Mouse (Mus musculus) forebrain, embryonic 15.5 days (tissue): ENCODE data around the gene Zfp605. TPM values are rescaled to one million over a fixed set of nuclear protein-coding genes. Genes with fewer than 3 reads are reported as not detected.
"Not testable (repeated sequence)": the region's sequence is repeated elsewhere in the genome, so short reads cannot be mapped to it uniquely, and the experiment has no call there.

ENCODE experiments used
- ATAC-seq: fragments of 200-750 bp; cut with Nextera tagmentation; replicated peaks from 2 replicates; pipeline ENCODE4 v1.8.0; 2017; ENCODE audit warnings: mild to moderate bottlenecking, moderate TSS enrichment, moderate library complexity
- H3K27ac ChIP-seq: fragments of 300-500 bp; sonication (generic); replicated peaks from 2 replicates; pipeline ENCODE4 v1.5.1; 2015; ENCODE audit warnings: mild to moderate bottlenecking, inconsistent platforms
- H3K27me3 ChIP-seq: fragments of 300-500 bp; sonication (generic); 2 replicates; pipeline ENCODE4 v1.6.1; 2015; ENCODE audit warnings: inconsistent platforms
- H3K36me3 ChIP-seq: fragments of 300-500 bp; sonication (generic); 2 replicates; pipeline ENCODE4 v1.6.1; 2015; ENCODE audit warnings: mild to moderate bottlenecking, inconsistent platforms
- H3K4me1 ChIP-seq: fragments of 300-500 bp; sonication (generic); 2 replicates; pipeline ENCODE4 v1.6.1; 2015; ENCODE audit warnings: inconsistent platforms
- H3K4me2 ChIP-seq: fragments of 300-500 bp; sonication (generic); replicated peaks from 2 replicates; pipeline ENCODE4 v1.6.1; 2015; ENCODE audit warnings: mild to moderate bottlenecking, inconsistent platforms
- H3K4me3 ChIP-seq: fragments of 300-500 bp; sonication (generic); 2 replicates; pipeline ENCODE4 v1.5.1; 2015; ENCODE audit warnings: mild to moderate bottlenecking, inconsistent platforms
- H3K9ac ChIP-seq: fragments of 300-500 bp; sonication (generic); replicated peaks from 2 replicates; pipeline ENCODE4 v1.6.1; 2015; ENCODE audit warnings: mild to moderate bottlenecking, inconsistent platforms
- H3K9me3 ChIP-seq: fragments of 300-500 bp; sonication (generic); 2 replicates; pipeline ENCODE4 v1.6.1; 2016; ENCODE audit warnings: inconsistent platforms
- WGBS: fragments of 180-500 bp; shearing (Covaris S2); methylation state at CpG from one replicate; pipeline ENCODE4 v1.1.7; 2015; ENCODE audit warnings: mixed read lengths; 5-methylcytosine and 5-hydroxymethylcytosine counted together
- polyA plus RNA-seq: library from polyadenylated mRNA; unstranded; fragments of >200 nt; fragmentation: Nextera tagmentation; extraction: Ambion mirVana; gene quantifications from 2 replicates; pipeline ENCODE4 v1.2.1, GENCODE M21; 2015

The Zfp605 gene
- polyA plus RNA-seq, 1 experiment from 2014 or later, result 17.3 TPM

DNA sequence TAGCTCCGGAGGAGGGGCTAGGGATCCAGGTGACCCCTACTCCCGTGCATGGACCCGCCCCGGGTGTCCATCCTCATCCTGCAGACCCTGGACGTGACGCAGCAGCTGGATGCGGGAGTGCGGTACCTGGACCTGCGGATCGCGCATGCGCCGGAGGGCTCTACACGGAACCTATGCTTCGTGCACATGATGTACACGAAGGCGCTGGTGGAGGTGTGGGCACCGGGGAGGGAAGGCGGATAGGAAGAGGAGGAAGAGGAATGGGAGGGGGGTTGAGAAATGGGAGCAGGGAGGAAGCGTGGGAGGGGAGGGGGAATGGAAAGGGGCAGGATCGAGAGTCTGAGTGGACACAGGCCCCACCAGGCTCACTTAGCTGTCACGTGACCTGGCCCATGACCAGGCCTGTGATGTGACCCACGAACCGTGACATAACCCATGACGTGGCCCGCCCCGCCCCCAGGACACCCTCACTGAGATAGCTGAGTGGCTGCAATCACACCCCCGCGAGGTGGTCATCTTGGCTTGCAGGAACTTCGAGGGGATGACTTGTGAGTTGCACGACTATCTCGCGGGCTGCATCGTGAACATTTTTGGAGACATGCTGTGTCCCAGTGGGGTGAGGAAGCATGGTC lies 8.1 kb upstream of the Zfp605 start:
- Histone ChIP-seq H3K9ac (peak overlapping the region; percentile 27; the same call in 1 of the 2 replicates), H3K4me2 (peak overlapping the region; percentile 69), H3K9me3 (no peaks in the 10 kb centered on the region), H3K27ac (no peak overlapping the region), H3K27me3 (no peaks in the 10 kb centered on the region), H3K4me3 (peak overlapping the region; percentile 37), H3K36me3 (peaks cover 39% of the 10 kb centered on the region), H3K4me1 (peaks cover 29% of the 10 kb centered on the region)
- 22% methylated on average over 34 of the region's 34 CpGs for WGBS
- peak; percentile 39 for ATAC-seq

DNA sequence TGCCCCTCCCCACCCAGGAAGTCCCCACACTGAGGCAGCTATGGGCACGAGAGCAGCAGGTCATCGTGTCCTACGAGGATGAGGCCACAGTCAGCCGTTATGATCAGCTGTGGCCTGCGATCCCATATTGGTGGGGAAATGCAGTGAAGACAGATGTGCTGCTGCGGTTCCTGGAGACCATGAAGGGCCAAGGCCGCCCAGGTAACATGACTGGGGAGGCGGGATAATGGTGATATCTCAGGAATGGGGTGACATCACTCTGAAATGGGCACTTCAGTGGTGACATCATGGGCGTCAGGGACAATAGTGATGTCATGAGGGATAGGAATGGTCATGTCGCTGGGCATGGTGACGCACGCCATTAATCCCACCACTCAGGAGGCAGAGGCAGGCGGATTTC lies 7.5 kb upstream of the Zfp605 start:
- Histone ChIP-seq H3K4me1 (peaks cover 31% of the 10 kb centered on the region), H3K4me2 (no peak overlapping the region), H3K9ac (no peak overlapping the region), H3K27me3 (no peaks in the 10 kb centered on the region), H3K4me3 (peak overlapping the region; percentile 37; the same call in 1 of the 2 replicates), H3K36me3 (peaks cover 39% of the 10 kb centered on the region), H3K9me3 (no peaks in the 10 kb centered on the region), H3K27ac (no peak overlapping the region)
- ATAC-seq, result no peak
- 95% methylated on average over 13 of the region's 13 CpGs for WGBS

DNA sequence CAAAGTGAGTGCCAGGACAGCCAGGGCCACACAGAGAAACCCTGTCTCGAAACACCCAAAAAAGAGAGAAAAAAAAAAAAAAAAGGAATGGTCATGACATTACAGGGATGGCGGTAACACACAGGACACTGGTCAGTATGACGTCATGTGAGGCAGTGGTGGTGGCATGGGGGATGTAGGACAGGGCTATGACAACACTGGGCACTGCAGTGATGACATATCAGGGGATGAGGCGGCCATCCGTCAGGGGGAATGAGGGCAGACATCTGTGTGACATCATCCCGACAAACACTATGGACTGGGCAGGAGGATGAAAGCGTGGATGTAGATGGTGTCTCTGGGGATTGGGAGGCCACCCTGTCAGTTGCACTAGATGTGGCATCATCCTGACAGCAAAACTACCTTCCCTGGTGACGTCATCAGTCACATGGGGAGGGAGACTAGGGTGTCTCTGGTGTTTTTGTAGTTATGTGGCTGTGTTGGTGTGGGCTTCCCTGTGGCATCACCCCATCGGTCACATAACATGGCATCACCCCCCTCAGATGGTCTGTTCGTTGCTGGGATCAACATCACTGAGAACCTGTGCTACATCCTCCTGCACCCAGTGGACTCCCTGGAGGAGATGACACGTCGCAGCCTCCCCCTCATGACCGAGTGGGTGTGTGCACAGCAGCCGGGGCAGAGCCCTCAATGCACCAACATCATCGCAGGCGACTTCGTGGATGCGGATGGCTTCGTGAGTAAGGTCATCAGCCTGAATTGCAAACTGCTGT lies 6.9 kb upstream of the Zfp605 start:
- no peaks in the 10 kb centered on the region for H3K27me3 ChIP-seq
- H3K9ac ChIP-seq, result no peak overlapping the region
- no peak overlapping the region for H3K27ac ChIP-seq
- H3K4me2 ChIP-seq, result no peak overlapping the region
- no peak for ATAC-seq
- peaks cover 39% of the 10 kb centered on the region for H3K36me3 ChIP-seq
- H3K4me3 ChIP-seq, result no peak overlapping the region
- H3K9me3 ChIP-seq, result no peaks in the 10 kb centered on the region
- H3K4me1 ChIP-seq, result peaks cover 31% of the 10 kb centered on the region
- WGBS, result 94% methylated on average over 19 of the region's 19 CpGs

DNA sequence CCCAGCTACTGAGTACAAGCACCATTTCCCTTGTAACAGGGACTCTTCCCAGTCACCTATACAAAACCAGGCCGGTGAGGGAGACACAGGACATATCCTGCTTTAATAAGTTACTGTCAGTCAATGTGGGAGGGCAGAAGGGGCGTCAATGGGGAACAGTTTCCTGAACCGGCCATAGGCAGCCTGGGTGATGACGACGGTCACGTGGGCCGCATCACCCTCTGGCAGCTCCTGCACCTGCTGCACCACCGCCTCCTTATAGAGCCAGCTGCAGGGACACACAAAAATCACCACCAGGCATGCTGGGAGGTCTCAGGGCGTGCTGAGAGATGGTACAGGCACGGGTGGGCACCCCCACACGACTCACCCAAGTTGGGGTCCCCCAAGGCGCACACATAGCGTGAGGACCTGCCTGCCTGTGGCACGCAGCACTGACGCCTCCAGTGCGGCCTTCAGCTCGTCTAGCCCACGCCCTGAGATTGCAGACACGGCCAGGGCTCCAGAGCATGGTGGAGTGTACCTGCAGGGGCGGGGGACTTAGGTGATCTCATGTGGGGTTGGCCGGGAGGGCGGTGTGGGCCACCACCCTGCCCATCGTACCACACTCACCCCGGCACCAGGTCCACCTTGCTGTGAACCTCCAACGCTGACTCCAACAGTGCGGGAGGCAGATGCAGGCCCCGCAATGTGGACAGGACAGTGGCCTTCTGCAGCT lies 5.8 kb upstream of the Zfp605 start:
- H3K4me3 ChIP-seq, result no peak overlapping the region
- H3K4me1 ChIP-seq, result peaks cover 31% of the 10 kb centered on the region
- H3K27me3 ChIP-seq, result no peaks in the 10 kb centered on the region
- H3K4me2 ChIP-seq, result no peak overlapping the region
- H3K9me3 ChIP-seq, result no peaks in the 10 kb centered on the region
- H3K9ac ChIP-seq, result no peak overlapping the region
- peaks cover 39% of the 10 kb centered on the region for H3K36me3 ChIP-seq
- 96% methylated on average over 27 of the region's 27 CpGs for WGBS
- H3K27ac ChIP-seq, result no peak overlapping the region
- ATAC-seq, result no peak

DNA sequence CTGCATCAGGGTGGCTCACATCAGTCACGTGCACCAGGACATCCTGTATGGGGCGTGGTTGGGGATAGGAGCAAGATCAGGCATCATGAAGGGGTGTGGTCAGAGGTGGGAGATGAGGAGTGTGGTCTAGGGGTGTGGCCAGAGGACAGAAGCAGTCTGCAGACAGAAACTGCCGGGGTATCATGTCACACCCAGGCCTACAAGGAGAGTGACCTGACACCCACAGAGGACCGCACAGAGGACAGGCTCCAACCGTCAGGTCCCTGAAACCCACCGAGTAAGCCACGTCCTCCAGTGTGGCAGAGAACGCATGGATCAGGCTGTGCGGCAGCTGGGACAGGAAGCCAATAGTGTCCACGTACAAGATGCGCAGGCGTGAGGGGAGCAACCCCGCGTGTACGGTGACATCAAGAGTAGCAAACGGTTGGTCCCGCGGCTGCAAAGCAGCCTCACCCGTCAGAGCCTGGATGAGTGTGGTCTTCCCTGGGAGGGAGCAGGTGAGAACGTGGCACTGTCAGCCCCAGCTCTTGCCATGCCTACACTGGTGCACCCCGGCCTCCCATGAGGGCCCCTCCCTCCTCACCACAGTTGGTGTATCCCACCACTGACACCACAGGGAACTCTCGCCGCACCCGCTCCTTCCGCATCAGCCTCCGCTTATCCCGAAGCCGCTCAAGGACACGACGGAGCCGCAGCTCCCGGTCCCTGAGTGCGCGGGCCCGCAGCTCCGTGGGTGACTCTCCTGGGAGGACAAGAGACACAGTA lies 5.1 kb upstream of the Zfp605 start:
- peaks cover 39% of the 10 kb centered on the region for H3K36me3 ChIP-seq
- H3K4me2 ChIP-seq, result no peak overlapping the region
- no peaks in the 10 kb centered on the region for H3K9me3 ChIP-seq
- no peaks in the 10 kb centered on the region for H3K27me3 ChIP-seq
- peaks cover 31% of the 10 kb centered on the region for H3K4me1 ChIP-seq
- no peak overlapping the region for H3K4me3 ChIP-seq
- no peak overlapping the region for H3K9ac ChIP-seq
- no peak for ATAC-seq
- no peak overlapping the region for H3K27ac ChIP-seq
- WGBS, result 96% methylated on average over 36 of the region's 36 CpGs

DNA sequence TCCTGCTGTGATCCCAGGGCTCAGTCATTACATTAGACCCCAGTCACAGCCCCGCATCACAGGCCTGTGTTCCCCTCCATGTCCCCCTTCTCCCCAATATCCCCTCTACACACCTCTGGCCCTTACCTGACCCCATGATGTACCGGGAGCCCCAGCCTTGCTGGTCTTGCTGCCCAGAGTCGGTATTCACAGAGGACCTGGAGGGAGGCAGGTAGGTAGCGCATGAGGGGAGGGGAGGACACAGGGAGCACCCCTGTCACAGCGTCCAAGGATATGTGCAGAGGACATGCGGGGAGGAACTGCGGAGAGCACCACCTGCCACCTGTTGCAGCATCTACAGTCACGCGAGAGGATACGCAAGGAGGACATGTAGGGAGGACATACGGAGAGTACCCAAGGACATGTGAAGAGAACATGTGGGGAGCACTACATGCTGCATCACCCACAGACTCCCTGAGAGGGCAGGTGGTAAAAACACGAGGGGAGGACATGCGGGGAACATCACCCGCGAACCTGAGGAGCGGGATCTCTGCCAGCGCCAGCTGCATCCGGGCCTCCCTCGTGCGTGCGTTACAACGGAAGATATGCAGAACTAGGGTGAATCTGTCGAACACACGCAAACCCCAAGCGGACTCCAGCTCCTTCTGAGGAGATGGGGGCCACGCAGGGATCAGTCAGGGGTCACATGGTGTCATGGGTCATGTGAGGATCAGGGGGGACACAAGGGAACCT lies 3.6 kb upstream of the Zfp605 start:
- no peaks in the 10 kb centered on the region for H3K27me3 ChIP-seq
- peaks cover 26% of the 10 kb centered on the region for H3K4me1 ChIP-seq
- H3K9me3 ChIP-seq, result no peaks in the 10 kb centered on the region
- no peak for ATAC-seq
- peak overlapping the region; percentile 97 for H3K4me3 ChIP-seq
- WGBS, result 94% methylated on average over 26 of the region's 26 CpGs
- peaks cover 39% of the 10 kb centered on the region for H3K36me3 ChIP-seq
- 0 out of 2 replicates have a peak overlapping the region, but pooled peaks have one; percentile 77 for H3K9ac ChIP-seq
- no peak overlapping the region for H3K27ac ChIP-seq
- H3K4me2 ChIP-seq, result peak overlapping the region; percentile 95

DNA sequence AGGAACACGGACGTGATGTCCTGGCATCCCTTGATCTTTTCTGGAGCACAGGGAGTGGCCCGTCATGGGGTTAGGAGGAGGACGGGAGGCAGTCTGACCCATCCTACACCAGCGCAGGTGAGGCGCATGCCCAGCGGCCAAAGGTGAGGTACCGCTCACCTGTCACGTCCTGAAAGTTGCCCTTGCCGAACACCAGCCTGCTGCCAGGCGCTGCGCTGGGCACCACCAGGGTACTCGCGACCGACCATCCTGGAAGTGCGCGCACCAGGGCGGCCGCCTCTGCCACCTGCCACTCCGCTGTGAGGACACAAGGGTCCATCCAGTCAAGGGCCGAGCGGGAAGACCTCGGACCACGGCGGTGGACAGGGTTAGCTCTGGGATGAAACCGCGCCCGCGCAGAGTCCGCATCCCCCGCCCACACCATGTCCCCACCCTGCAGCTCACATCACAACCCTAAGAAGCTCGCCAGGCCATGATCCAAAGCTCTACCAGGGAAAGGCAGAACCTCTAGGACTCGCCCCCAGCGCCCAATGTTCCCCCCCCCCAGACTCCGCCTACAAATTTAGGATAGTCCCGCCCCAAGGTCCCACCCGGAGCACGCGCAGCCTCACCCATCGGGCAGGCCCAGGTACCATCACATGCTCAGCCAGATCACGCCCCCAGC lies 2.9 kb upstream of the Zfp605 start:
- H3K27ac ChIP-seq, result peak overlapping the region; percentile 98
- H3K4me1 ChIP-seq, result peaks cover 19% of the 10 kb centered on the region
- WGBS, result 13% methylated on average over 41 of the region's 41 CpGs
- ATAC-seq, result peak; percentile 6
- peaks cover 42% of the 10 kb centered on the region for H3K36me3 ChIP-seq
- H3K9ac ChIP-seq, result peak overlapping the region; percentile 77
- H3K4me3 ChIP-seq, result peak overlapping the region; percentile 97
- peak overlapping the region; percentile 95 for H3K4me2 ChIP-seq
- H3K9me3 ChIP-seq, result no peaks in the 10 kb centered on the region
- no peaks in the 10 kb centered on the region for H3K27me3 ChIP-seq

DNA sequence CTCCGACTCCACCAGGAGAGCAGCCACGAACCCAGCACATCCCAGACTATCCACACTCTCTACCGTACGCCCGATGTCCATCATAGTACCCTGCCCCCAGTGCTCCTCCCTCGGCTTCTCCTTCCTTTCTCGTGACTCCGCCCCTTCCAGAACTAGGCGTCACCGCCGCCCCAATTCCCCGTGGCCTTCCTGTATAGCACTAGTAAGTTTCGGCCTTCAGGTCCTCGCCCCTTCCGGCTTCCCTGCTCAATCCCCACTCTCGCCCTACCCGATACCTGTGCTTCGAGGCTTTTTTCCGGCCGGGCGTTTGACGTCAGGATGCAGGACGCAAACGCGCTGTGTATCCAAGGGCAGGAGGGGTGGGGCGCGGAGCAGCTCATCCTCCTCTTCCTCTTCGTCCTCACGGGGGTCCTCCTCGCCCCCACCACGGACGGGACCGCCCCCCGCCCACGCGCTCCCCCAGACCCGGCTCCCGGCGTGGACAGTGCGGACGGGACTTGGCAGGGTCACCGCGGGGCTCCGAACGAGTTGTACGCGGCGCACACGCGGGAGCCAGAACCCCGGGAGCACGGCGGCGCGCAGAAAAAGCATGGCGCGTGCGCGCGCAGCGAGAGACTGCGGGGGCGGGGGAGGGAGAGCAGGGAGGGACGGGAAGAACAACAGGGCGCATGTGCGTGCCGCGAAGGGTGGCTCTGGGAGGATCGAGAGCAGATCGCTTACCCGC lies 2.1 kb upstream of the Zfp605 start, which contains the start of gene Gtpbp6:
TSS of gene Gtpbp6 (minus strand) at position 617 of the 724 bp plus-strand sequence.
- Histone ChIP-seq H3K36me3 (peaks cover 43% of the 10 kb centered on the region), H3K4me2 (peak within 1 kb of the TSS; percentile 95), H3K27ac (peak within 1 kb of the TSS; percentile 98), H3K27me3 (no peaks in the 10 kb centered on the region), H3K9ac (peak within 1 kb of the TSS; percentile 77), H3K4me1 (peaks cover 17% of the 10 kb centered on the region), H3K9me3 (no peaks in the 10 kb centered on the region), H3K4me3 (peak within 1 kb of the TSS; percentile 97)
- WGBS, result under 1% methylated on average over 71 of the region's 71 CpGs
- ATAC-seq, result peak; percentile 78

DNA sequence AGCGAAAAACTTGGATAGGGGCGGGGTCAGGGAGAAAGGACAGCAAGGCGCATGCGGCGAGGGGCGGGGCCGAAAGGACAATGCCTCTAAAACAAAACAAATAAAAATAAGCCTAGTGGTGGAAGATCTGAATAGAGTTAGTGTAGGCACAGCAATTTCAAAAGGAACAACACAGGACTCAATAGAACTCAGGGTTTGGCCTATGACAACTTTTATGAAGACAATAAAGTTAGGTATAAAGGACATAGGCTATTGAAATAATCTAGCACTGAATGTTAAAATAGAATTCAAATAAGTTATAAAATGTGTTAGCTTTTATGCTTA lies 1.6 kb upstream of the Zfp605 start:
- H3K27ac ChIP-seq, result peak overlapping the region; percentile 98
- H3K4me1 ChIP-seq, result peaks cover 17% of the 10 kb centered on the region
- WGBS, result 0% methylated on average over 7 of the region's 7 CpGs
- H3K4me2 ChIP-seq, result peak overlapping the region; percentile 95
- no peak for ATAC-seq
- no peaks in the 10 kb centered on the region for H3K27me3 ChIP-seq
- H3K9ac ChIP-seq, result peak overlapping the region; percentile 77; the same call in 1 of the 2 replicates
- no peaks in the 10 kb centered on the region for H3K9me3 ChIP-seq
- H3K36me3 ChIP-seq, result peaks cover 43% of the 10 kb centered on the region
- peak overlapping the region; percentile 97 for H3K4me3 ChIP-seq

DNA sequence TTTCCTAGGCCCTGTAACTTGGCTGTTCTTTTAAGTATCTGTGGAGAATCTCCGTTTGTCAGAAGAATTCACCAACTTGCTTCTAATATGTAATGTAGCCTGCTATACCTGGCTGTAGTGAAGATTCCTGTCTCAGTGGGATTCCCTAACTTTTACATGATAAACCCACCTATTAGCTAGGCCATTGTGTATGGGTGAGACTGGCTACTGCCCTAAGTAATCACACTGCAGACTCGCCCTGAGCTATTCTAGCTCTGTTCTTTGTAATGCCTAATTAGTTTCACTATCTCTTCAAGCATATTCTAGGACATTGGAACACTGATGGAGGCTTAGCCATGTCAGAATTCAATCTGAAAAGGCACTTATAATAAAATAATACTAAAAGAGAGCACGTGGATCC lies 12.5 kb downstream of the Zfp605 start:
- 89% methylated on average over 3 of the region's 3 CpGs for WGBS
- H3K4me2 ChIP-seq, H3K9ac ChIP-seq, H3K27ac ChIP-seq, H3K4me1 ChIP-seq, H3K9me3 ChIP-seq, ATAC-seq, H3K27me3 ChIP-seq, H3K4me3 ChIP-seq: not testable (repeated sequence)
- H3K36me3 ChIP-seq, result peaks cover 71% of the 10 kb centered on the region
